Mouse (Mus musculus) liver, adult 2 months (tissue): ENCODE results near the gene Kctd2. TPM values are rescaled to one million over a fixed set of nuclear protein-coding genes. Genes with fewer than 3 reads are reported as not detected.

ENCODE experiments used
- DNase-seq: peaks from one replicate; pipeline ENCODE4 v3.0.0-alpha.2; 2011; ENCODE audit warnings: low read depth, low spot score; ENCODE audit errors: extremely low read depth
- H3K27ac ChIP-seq: fragments of 200-500 bp; replicated peaks from 2 replicates; pipeline ENCODE4 v1.5.1; 2012; ENCODE audit warnings: low read depth, mild to moderate bottlenecking, control low read depth, inconsistent platforms, low read length; ENCODE audit not compliant: insufficient read depth
- H3K27me3 ChIP-seq: fragments of 200-500 bp; 2 replicates; pipeline ENCODE4 v1.6.1; 2012; ENCODE audit warnings: mild to moderate bottlenecking, moderate library complexity, low read length, inconsistent platforms; ENCODE audit not compliant: control insufficient read depth, insufficient read depth
- H3K36me3 ChIP-seq: fragments of 200-500 bp; 2 replicates; pipeline ENCODE4 v1.6.1; 2012; ENCODE audit warnings: low read length, inconsistent platforms; ENCODE audit not compliant: control insufficient read depth, insufficient read depth
- H3K4me1 ChIP-seq: fragments of 200-500 bp; 2 replicates; pipeline ENCODE4 v1.6.1; 2011; ENCODE audit warnings: low read length; ENCODE audit not compliant: control insufficient read depth, insufficient read depth
- H3K4me3 ChIP-seq: fragments of 200-500 bp; 2 replicates; pipeline ENCODE4 v1.5.1; 2011; ENCODE audit warnings: low read depth, mild to moderate bottlenecking, control low read depth, low read length, moderate library complexity; ENCODE audit not compliant: insufficient read depth
- H3K79me2 ChIP-seq: fragments of 200-500 bp; 2 replicates; pipeline ENCODE4 v1.6.1; 2012; ENCODE audit warnings: inconsistent platforms, mild to moderate bottlenecking, low read length, moderate library complexity; ENCODE audit not compliant: control insufficient read depth, insufficient read depth
- H3K9ac ChIP-seq: fragments of 200-500 bp; 2 replicates; pipeline ENCODE4 v1.6.1; 2012; ENCODE audit warnings: low read depth, mild to moderate bottlenecking, control low read depth, inconsistent platforms, low read length
- CTCF ChIP-seq: fragments of 200-500 bp; IDR thresholded peaks from 2 replicates; pipeline ENCODE4 v1.5.1; 2011; ENCODE audit warnings: low read depth, low read length, control low read depth
- POLR2A ChIP-seq: fragments of 200-500 bp; IDR thresholded peaks from 2 replicates; pipeline ENCODE4 v1.6.1; 2011; ENCODE audit warnings: low read length, control low read depth; ENCODE audit not compliant: insufficient read depth; ENCODE audit errors: extremely low read depth
- WGBS: fragments of 180-500 bp; shearing (Covaris S2); methylation state at CpG from one replicate; pipeline ENCODE4 v1.1.7; 2018; 5-methylcytosine and 5-hydroxymethylcytosine counted together
- polyA plus RNA-seq: library from polyadenylated mRNA; depleted of rRNA; stranded (reverse); fragments of >200 nt; gene quantifications from 2 replicates; pipeline ENCODE4 v1.2.3, GENCODE M21; 2012; rRNA removed
- total RNA-seq: library from RNA; depleted of rRNA; stranded (reverse); fragments of >200 nt; gene quantifications from 2 replicates; pipeline ENCODE4 v1.2.3, GENCODE M21; 2014; rRNA removed

The Kctd2 gene
- total RNA-seq = 10.0 and 14.2 TPM in 2 replicates
- 18.2 and 21.1 TPM in 2 replicates for polyA plus RNA-seq

- Histone ChIP-seq H3K27me3 (no peaks in the 10 kb centered on the region), H3K79me2 (peaks cover 6% of the 10 kb centered on the region; the same call in 1 of the 2 replicates), H3K27ac (peak within 1 kb of the TSS; percentile 92), H3K9ac (peak within 1 kb of the TSS; percentile 92), H3K4me1 (peaks cover 11% of the 10 kb centered on the region), H3K4me3 (peak within 1 kb of the TSS; percentile 99), H3K36me3 (peaks cover 15% of the 10 kb centered on the region)
- TF ChIP-seq POLR2A (peak; percentile 69), CTCF (no peak)
- DNase-seq = peak; percentile 92
- 4% methylated on average over 51 of the region's 56 CpGs for WGBS
These were observed at the start of gene Kctd2, which contains the start of gene Atp5h for GRCm38 (mm10) chr11:115419531-115420237. Gene Kctd2, plus strand, starts transcription at chr11:115420128. Gene Atp5h, minus strand, starts transcription at chr11:115419962.

GRCm38 (mm10) chr11:115370368-115370767 is 49.6 kb upstream of the Kctd2 start:
- H3K4me1 ChIP-seq = peaks cover 5% of the 10 kb centered on the region
- peaks cover 4% of the 10 kb centered on the region for H3K27me3 ChIP-seq
- no peaks in the 10 kb centered on the region for H3K36me3 ChIP-seq
- 80% methylated on average over 7 of the region's 7 CpGs for WGBS
- H3K9ac ChIP-seq = no peak overlapping the region
- TF ChIP-seq POLR2A (no peak), CTCF (no peak)
- H3K27ac ChIP-seq = no peak overlapping the region
- DNase-seq = no peak
- H3K4me3 ChIP-seq = no peak overlapping the region
- no peaks in the 10 kb centered on the region for H3K79me2 ChIP-seq

- no peaks in the 10 kb centered on the region for H3K79me2 ChIP-seq
- H3K4me1 ChIP-seq = peaks cover 5% of the 10 kb centered on the region
- DNase-seq = no peak
- H3K36me3 ChIP-seq = no peaks in the 10 kb centered on the region
- TF ChIP-seq CTCF (no peak), POLR2A (no peak)
- no peak overlapping the region for H3K27ac ChIP-seq
- peaks cover 4% of the 10 kb centered on the region for H3K27me3 ChIP-seq
- no peak overlapping the region for H3K4me3 ChIP-seq
- no peak overlapping the region for H3K9ac ChIP-seq
- WGBS = 83% methylated on average over 8 of the region's 8 CpGs
These were observed 48.6 kb upstream of the Kctd2 start for GRCm38 (mm10) chr11:115371354-115371753.

GRCm38 (mm10) chr11:115372015-115372414 is 47.9 kb upstream of the Kctd2 start:
- H3K9ac ChIP-seq = no peak overlapping the region
- no peaks in the 10 kb centered on the region for H3K79me2 ChIP-seq
- no peak overlapping the region for H3K27ac ChIP-seq
- TF ChIP-seq CTCF (no peak), POLR2A (no peak)
- H3K27me3 ChIP-seq = peaks cover under 1% of the 10 kb centered on the region
- DNase-seq = no peak
- no peaks in the 10 kb centered on the region for H3K36me3 ChIP-seq
- H3K4me3 ChIP-seq = no peak overlapping the region
- H3K4me1 ChIP-seq = peaks cover 5% of the 10 kb centered on the region
- 88% methylated on average over 1 of the region's 1 CpGs for WGBS

- Histone ChIP-seq H3K4me1 (peaks cover 4% of the 10 kb centered on the region), H3K27me3 (no peaks in the 10 kb centered on the region), H3K79me2 (no peaks in the 10 kb centered on the region), H3K9ac (no peak overlapping the region), H3K36me3 (no peaks in the 10 kb centered on the region), H3K4me3 (no peak overlapping the region), H3K27ac (no peak overlapping the region)
- 58% methylated on average over 2 of the region's 2 CpGs for WGBS
- TF ChIP-seq CTCF (no peak), POLR2A (no peak)
- DNase-seq = no peak
These were observed 47.2 kb upstream of the Kctd2 start for GRCm38 (mm10) chr11:115372737-115373136.
